Mouse (Mus musculus) spleen, postnatal 14 days (tissue): ENCODE results near the gene Ldhc.
A peak's percentile ranks its signal among the peaks of the same experiment; 100 is the strongest.
"Not testable (repeated sequence)": the region's sequence is repeated elsewhere in the genome, so short reads cannot be mapped to it uniquely, and the experiment has no call there.

ENCODE experiments used
- DNase-seq, 2 experiments: peaks; one replicate each; pipeline ENCODE4 v3.0.0; 2021 to 2022; ENCODE audit warnings: low spot score in 2 of 2

Gene Ldhc

GRCm38 (mm10) chr7:46842278-46842677 lies 18.7 kb upstream of the Ldhc start:
- DNase-seq = no peak

GRCm38 (mm10) chr7:46843576-46843975 lies 17.4 kb upstream of the Ldhc start:
- no peak for DNase-seq

GRCm38 (mm10) chr7:46845211-46845977 lies 15.6 kb upstream of the Ldhc start:
- peak; percentile 75 to 81 for DNase-seq

- peak in 1 of 2 experiments; percentile 14 for DNase-seq
These were observed 15.0 kb upstream of the Ldhc start for GRCm38 (mm10) chr7:46845978-46846485.

GRCm38 (mm10) chr7:46846486-46847244 lies 14.3 kb upstream of the Ldhc start:
- peak; percentile 22 to 34 for DNase-seq

GRCm38 (mm10) chr7:46849287-46849686 lies 11.7 kb upstream of the Ldhc start:
- DNase-seq = no peak

GRCm38 (mm10) chr7:46851026-46851425 lies 10.0 kb upstream of the Ldhc start:
- no peak for DNase-seq

GRCm38 (mm10) chr7:46852666-46853065 lies 8.3 kb upstream of the Ldhc start:
- DNase-seq = no peak

GRCm38 (mm10) chr7:46853365-46853764 lies 7.6 kb upstream of the Ldhc start:
- DNase-seq = no peak

GRCm38 (mm10) chr7:46855866-46856560 lies 5.0 kb upstream of the Ldhc start:
- no peak for DNase-seq

- DNase-seq = no peak
These were observed 3.6 kb upstream of the Ldhc start for GRCm38 (mm10) chr7:46857436-46857835.

GRCm38 (mm10) chr7:46859031-46859430 lies 2.0 kb upstream of the Ldhc start:
- DNase-seq = no peak

GRCm38 (mm10) chr7:46871988-46872387 lies 11.0 kb downstream of the Ldhc start:
- DNase-seq = no peak

GRCm38 (mm10) chr7:46876841-46877240 lies 15.8 kb downstream of the Ldhc start:
- no peak for DNase-seq

- no peak for DNase-seq
These were observed 16.3 kb downstream of the Ldhc start for GRCm38 (mm10) chr7:46877255-46877654.

- DNase-seq = no peak
These were observed 18.8 kb downstream of the Ldhc start for GRCm38 (mm10) chr7:46879851-46880250.

GRCm38 (mm10) chr7:46880992-46881391 lies 20.0 kb downstream of the Ldhc start:
- DNase-seq = no peak

GRCm38 (mm10) chr7:46881941-46882340 lies 20.9 kb downstream of the Ldhc start:
- not testable (repeated sequence) for DNase-seq

- no peak for DNase-seq
These were observed 22.3 kb downstream of the Ldhc start for GRCm38 (mm10) chr7:46883304-46883703.

GRCm38 (mm10) chr7:46895511-46895910 lies 34.5 kb downstream of the Ldhc start:
- DNase-seq = no peak

- DNase-seq = no peak
These were observed 38.3 kb downstream of the Ldhc start for GRCm38 (mm10) chr7:46899343-46899742.

GRCm38 (mm10) chr7:46911250-46911649 lies 50.2 kb downstream of the Ldhc start:
- no peak for DNase-seq
